Mouse (Mus musculus) midbrain, postnatal 0 days (tissue): ENCODE data around the gene Usp34. TPM values are rescaled to one million over a fixed set of nuclear protein-coding genes. Genes with fewer than 3 reads are reported as not detected.

Source experiments
- ATAC-seq: fragments of 200-750 bp; cut with Nextera tagmentation; 2 replicates; pipeline ENCODE4 v1.8.0; 2017; ENCODE audit warnings: moderate number of reproducible peaks, mild to moderate bottlenecking, moderate TSS enrichment, moderate library complexity; ENCODE audit not compliant: low FRiP score
- DNase-seq: peaks from one replicate; pipeline ENCODE4 v3.0.0-alpha.2; 2015; ENCODE audit warnings: low spot score
- H3K27ac ChIP-seq: fragments of 300-500 bp; sonication (generic); 2 replicates; pipeline ENCODE4 v1.5.1; 2014; ENCODE audit warnings: low read depth, mild to moderate bottlenecking, low read length, mixed read lengths
- H3K27me3 ChIP-seq: fragments of 300-500 bp; sonication (generic); 2 replicates; pipeline ENCODE4 v1.6.1; 2014; ENCODE audit warnings: low read length, control low read depth, mixed read lengths; ENCODE audit not compliant: insufficient read depth
- H3K36me3 ChIP-seq: fragments of 300-500 bp; sonication (generic); 2 replicates; pipeline ENCODE4 v1.6.1; 2014; ENCODE audit warnings: low read length, control low read depth, mixed read lengths; ENCODE audit not compliant: insufficient read depth
- H3K4me1 ChIP-seq: fragments of 300-500 bp; sonication (generic); 2 replicates; pipeline ENCODE4 v1.6.1; 2014; ENCODE audit warnings: mild to moderate bottlenecking, control low read depth, antibody characterized with exemption, low read length, mixed read lengths; ENCODE audit not compliant: insufficient read depth
- H3K4me2 ChIP-seq: fragments of 300-500 bp; sonication (generic); 2 replicates; pipeline ENCODE4 v1.6.1; 2014; ENCODE audit warnings: low read depth, mild to moderate bottlenecking, low read length, mixed read lengths; ENCODE audit not compliant: poor library complexity, severe bottlenecking
- H3K4me3 ChIP-seq: fragments of 300-500 bp; sonication (generic); 2 replicates; pipeline ENCODE4 v1.5.1; 2014; ENCODE audit warnings: low read depth, mild to moderate bottlenecking, low read length, moderate library complexity
- H3K9ac ChIP-seq: fragments of 300-500 bp; sonication (generic); replicated peaks from 2 replicates; pipeline ENCODE4 v1.6.1; 2014; ENCODE audit warnings: mild to moderate bottlenecking, low read length, moderate library complexity, mixed read lengths; ENCODE audit not compliant: poor library complexity, severe bottlenecking
- H3K9me3 ChIP-seq: fragments of 300-500 bp; sonication (generic); 2 replicates; pipeline ENCODE4 v1.6.1; 2016; ENCODE audit warnings: low read length, control low read depth
- CTCF ChIP-seq: IDR thresholded peaks from 2 replicates; pipeline ENCODE4 v1.5.1; 2016; ENCODE audit warnings: antibody characterized with exemption, mild to moderate bottlenecking
- WGBS: fragments of 180-500 bp; shearing (Covaris S2); extraction: QIAGEN DNeasy Blood & Tissue Kit; methylation state at CpG from one replicate; pipeline ENCODE4 v1.1.7; 2014; 5-methylcytosine and 5-hydroxymethylcytosine counted together
- polyA plus RNA-seq: library from polyadenylated mRNA; unstranded; fragments of >200 nt; fragmentation: Nextera tagmentation; extraction: Ambion mirVana; gene quantifications from 2 replicates; pipeline ENCODE4 v1.2.1, GENCODE M21; 2015
- total RNA-seq: library from RNA; depleted of rRNA; stranded (reverse); fragments of >200 nt; gene quantifications from 2 replicates; pipeline ENCODE4 v1.2.3, GENCODE M21; 2014

Usp34 gene
- total and polyA plus RNA-seq, 2 experiments from 2014 or later, result 30.2 to 107 TPM

DNA sequence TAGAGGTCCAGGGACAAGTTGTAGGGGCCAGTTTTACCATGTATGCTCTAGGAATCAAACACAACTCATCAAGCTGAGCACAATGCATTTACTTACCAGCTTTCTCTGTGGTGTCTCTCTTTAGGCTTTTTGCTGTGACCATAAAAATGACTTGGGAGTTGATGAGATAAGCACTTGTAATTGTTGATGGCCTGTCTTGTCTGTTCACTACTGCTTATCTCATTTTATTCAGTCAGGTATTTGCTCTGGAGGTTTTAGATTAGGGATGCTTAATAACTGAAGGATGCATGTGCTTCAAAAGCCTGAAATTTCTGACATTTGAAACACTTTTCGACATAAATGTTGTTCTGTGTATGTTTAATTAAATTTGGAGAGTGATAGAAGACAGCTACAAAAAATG is 83.0 kb downstream of the Usp34 start:
- Histone ChIP-seq H3K27me3 (no peaks in the 10 kb centered on the region), H3K9me3 (no peaks in the 10 kb centered on the region), H3K27ac (no peak overlapping the region), H3K4me1 (no peaks in the 10 kb centered on the region), H3K9ac (no peak overlapping the region), H3K4me3 (no peak overlapping the region), H3K4me2 (no peak overlapping the region), H3K36me3 (peaks cover 11% of the 10 kb centered on the region)
- no peak for DNase-seq
- TF ChIP-seq CTCF, result no peak
- WGBS, result 94% methylated on average over 1 of the region's 1 CpGs
- no peak for ATAC-seq

DNA sequence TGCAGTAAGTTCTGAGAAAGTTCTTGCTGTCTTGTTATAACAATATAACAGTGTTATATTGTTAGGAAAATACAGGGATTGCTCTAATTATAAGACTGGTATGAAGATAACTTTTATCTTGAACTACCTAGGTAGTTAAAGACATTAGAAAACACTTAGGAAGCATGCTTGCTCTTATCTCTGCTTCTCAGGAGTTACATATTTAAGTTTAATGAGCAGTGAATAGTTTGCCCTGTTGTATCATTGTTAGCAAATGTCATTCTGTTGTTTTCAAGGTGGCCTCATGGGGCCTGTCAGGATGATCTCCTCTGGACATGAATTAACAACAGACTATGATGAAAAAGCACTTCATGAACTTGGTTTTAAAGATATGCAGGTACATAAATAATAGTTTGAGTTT is 85.9 kb downstream of the Usp34 start:
- no peak for ATAC-seq
- Histone ChIP-seq H3K27me3 (no peaks in the 10 kb centered on the region), H3K4me3 (no peak overlapping the region), H3K9ac (no peak overlapping the region), H3K9me3 (no peaks in the 10 kb centered on the region), H3K4me2 (no peak overlapping the region), H3K27ac (no peak overlapping the region), H3K4me1 (no peaks in the 10 kb centered on the region), H3K36me3 (peaks cover 17% of the 10 kb centered on the region)
- no peak for TF ChIP-seq CTCF
- DNase-seq, result no peak

DNA sequence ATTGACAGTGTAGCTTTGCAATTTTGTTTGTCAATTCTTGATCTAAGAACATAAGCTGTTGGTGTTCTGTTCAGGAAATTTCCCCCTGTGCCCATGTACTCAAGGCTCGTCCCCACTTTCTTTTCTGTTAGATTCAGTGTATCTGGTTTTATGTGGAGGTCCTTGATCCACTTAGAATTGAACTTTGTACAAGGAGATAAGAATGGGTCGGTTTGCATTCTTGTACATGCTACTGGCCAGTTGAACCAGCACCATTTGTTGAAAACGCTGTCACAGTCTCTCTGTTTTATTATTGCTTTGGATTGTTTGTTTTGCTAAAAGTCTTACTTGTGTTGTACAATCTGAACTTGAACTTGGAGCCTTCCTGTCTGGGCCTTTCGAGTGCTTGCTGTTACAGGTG is 89.9 kb downstream of the Usp34 start:
- Histone ChIP-seq H3K4me2 (no peak overlapping the region), H3K9ac (no peak overlapping the region), H3K36me3 (peaks cover 16% of the 10 kb centered on the region), H3K4me3 (no peak overlapping the region), H3K4me1 (no peaks in the 10 kb centered on the region), H3K27ac (no peak overlapping the region), H3K9me3 (no peaks in the 10 kb centered on the region), H3K27me3 (no peaks in the 10 kb centered on the region)
- TF ChIP-seq CTCF, result no peak
- ATAC-seq (no peak), DNase-seq (no peak)
- 93% methylated on average over 4 of the region's 4 CpGs for WGBS

DNA sequence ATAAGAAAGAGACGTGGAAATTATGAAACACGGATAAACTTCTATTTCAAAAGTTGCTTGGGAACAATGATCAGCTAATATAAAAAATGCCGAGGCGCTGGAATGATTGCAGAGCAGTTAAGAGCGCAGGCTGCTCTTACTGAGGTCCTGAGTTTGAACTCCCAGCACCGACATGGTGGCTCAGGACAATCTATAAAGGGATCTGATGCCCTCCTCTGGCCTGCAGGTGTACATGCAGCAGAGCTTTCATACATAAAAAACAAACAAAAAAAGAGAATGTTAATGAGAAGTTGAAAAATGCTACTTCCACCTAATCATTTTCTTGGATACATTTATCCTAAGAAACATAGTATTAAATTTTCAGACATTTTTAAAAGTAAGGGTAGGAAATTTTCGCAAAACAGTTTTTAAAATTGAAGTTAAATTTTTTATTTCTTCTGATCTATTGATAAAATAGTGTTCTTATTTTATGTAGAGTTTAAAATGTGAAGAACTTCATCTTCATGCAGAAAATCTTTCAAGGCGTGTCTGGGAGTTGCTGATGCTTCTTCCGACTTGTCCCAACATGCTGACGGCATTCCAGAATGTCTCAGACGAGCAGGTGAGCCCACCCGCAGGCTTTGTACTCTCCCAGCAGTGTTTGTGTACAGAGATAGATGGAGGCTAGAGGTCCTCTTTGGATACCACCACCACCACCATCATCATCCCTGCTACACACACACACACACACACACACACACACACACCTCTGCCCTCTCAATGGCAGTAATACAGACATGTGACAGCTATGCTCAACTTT is 94.5 kb downstream of the Usp34 start:
- DNase-seq (peak; percentile 2), ATAC-seq (no peak)
- Histone ChIP-seq H3K4me1 (no peaks in the 10 kb centered on the region), H3K4me3 (no peak overlapping the region), H3K4me2 (no peak overlapping the region), H3K9ac (no peak overlapping the region), H3K9me3 (no peaks in the 10 kb centered on the region), H3K27me3 (no peaks in the 10 kb centered on the region), H3K36me3 (peaks cover 17% of the 10 kb centered on the region), H3K27ac (no peak overlapping the region)
- WGBS, result 86% methylated on average over 12 of the region's 12 CpGs
- TF ChIP-seq CTCF, result peak; percentile 43

DNA sequence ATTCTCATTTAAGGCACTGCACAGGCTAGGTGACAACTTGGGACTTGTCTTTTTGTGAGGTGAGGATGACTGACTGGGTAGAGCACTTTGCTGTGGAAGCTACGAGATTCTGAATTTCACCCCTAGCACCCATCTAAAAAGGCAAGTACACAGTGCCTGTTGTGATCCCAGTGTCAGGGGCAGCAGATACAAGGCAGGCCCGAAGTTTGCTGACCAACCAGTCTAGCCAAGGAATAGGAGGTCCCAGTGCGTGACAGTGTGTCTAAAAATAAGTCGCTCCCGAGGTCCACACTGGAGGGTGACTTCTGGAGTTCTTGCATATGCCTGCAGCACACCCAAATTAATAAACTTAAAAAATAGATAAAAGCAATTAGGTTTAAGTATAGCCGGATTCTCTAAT is 121.6 kb downstream of the Usp34 start:
- ATAC-seq, result no peak
- TF ChIP-seq CTCF, result no peak
- Histone ChIP-seq H3K27me3 (no peaks in the 10 kb centered on the region), H3K36me3 (peaks cover 29% of the 10 kb centered on the region), H3K4me2 (no peak overlapping the region), H3K4me3 (no peak overlapping the region), H3K9me3 (no peaks in the 10 kb centered on the region), H3K4me1 (no peaks in the 10 kb centered on the region), H3K9ac (no peak overlapping the region), H3K27ac (no peak overlapping the region)
- no peak for DNase-seq
- WGBS, result 97% methylated on average over 6 of the region's 6 CpGs

DNA sequence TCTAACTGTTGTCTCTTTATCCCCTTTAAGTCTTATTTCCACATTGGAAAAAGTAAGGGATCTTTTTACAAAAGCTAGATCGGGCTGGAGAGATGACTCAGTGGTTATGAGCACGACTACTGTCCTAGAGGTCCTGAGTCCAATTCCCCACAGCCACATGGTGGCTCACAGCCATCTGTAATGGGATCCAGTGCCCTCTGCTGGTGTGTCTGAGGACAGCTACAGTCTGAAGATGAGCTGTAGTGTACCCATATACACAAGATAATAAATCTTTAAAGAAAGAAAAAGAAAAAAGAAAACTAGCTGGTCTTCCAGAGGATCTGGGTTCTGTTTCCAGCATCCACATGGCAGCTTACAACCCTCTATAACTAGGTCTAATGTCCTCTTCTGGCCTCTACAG is 123.3 kb downstream of the Usp34 start:
- H3K4me2 ChIP-seq, result no peak overlapping the region
- peaks cover 35% of the 10 kb centered on the region for H3K36me3 ChIP-seq
- 95% methylated on average over 2 of the region's 2 CpGs for WGBS
- ATAC-seq (no peak), DNase-seq (no peak)
- H3K9me3 ChIP-seq, result no peaks in the 10 kb centered on the region
- H3K9ac ChIP-seq, result no peak overlapping the region
- H3K27me3 ChIP-seq, result no peaks in the 10 kb centered on the region
- no peak overlapping the region for H3K4me3 ChIP-seq
- H3K4me1 ChIP-seq, result no peaks in the 10 kb centered on the region
- TF ChIP-seq CTCF, result peak; percentile 10; the same call in 1 of the 2 replicates
- no peak overlapping the region for H3K27ac ChIP-seq
